Mouse (Mus musculus): Measurements from ENCODE around the gene Psmg3. TPM values are rescaled to one million over a fixed set of nuclear protein-coding genes. Genes with fewer than 3 reads are reported as not detected.

Psmg3 gene
- polyA plus RNA-seq, 1 experiment from 2014 or later: 78.8 TPM

- Histone ChIP-seq H3K27me3 (ENCODE audit: insufficient read depth, low read length) (no peaks in the 10 kb centered on the region), H3K4me3 (ENCODE audit: low read depth, low read length) (no peak overlapping the region)
- TF ChIP-seq CTCF (IDR thresholded peaks at IDR 0.05; ENCODE audit: low read depth): no peak
These were observed 30.6 kb downstream of the Psmg3 start for GRCm38 (mm10) chr5:139796001-139796620.

GRCm38 (mm10) chr5:139794938-139795337, 31.7 kb downstream of the Psmg3 start:
- Histone ChIP-seq H3K36me3 (ENCODE audit: insufficient read depth) (peaks cover 6% of the 10 kb centered on the region), H3K4me3 (ENCODE audit: low read depth, low read length) (no peak overlapping the region), H3K9me3 (ENCODE audit: low read depth, low read length) (no peaks in the 10 kb centered on the region), H3K27me3 (ENCODE audit: insufficient read depth, low read length) (no peaks in the 10 kb centered on the region), H3K9ac (no peak overlapping the region), H3K27ac (ENCODE audit: low read depth) (no peak overlapping the region), H3K4me1 (ENCODE audit: insufficient read depth) (peaks cover 51% of the 10 kb centered on the region), H3K4me2 (no peak overlapping the region; the same call in 1 of the 2 replicates)
- WGBS: 48% methylated on average over 10 of the region's 10 CpGs
- no peak for TF ChIP-seq CTCF (IDR thresholded peaks at IDR 0.05; ENCODE audit: low read depth)
- ATAC-seq (ENCODE audit: insufficient read depth): no peak
- no peak for DNase-seq

More at GRCm38 (mm10) chr5:139796001-139796620, 30.6 kb downstream of the Psmg3 start:
- H3K4me2 ChIP-seq: peak overlapping the region; percentile 57; the same call in 1 of the 2 replicates
- H3K9me3 ChIP-seq (ENCODE audit: low read depth, low read length): no peaks in the 10 kb centered on the region
- no peak overlapping the region; the same call in 1 of the 2 replicates for H3K9ac ChIP-seq
- H3K4me1 ChIP-seq (ENCODE audit: insufficient read depth): peaks cover 48% of the 10 kb centered on the region
- no peak for DNase-seq
- 64% methylated on average over 9 of the region's 9 CpGs for WGBS
- peak overlapping the region; percentile 89; the same call in 1 of the 2 replicates for H3K27ac ChIP-seq (ENCODE audit: low read depth)
- H3K36me3 ChIP-seq (ENCODE audit: insufficient read depth): peaks cover 17% of the 10 kb centered on the region
- ATAC-seq (ENCODE audit: insufficient read depth): no peak

GRCm38 (mm10) chr5:139794137-139794536, 32.5 kb downstream of the Psmg3 start:
- Histone ChIP-seq H3K4me2 (peak overlapping the region; percentile 100), H3K9ac (no peak overlapping the region; the same call in 1 of the 2 replicates), H3K4me1 (ENCODE audit: insufficient read depth) (peaks cover 51% of the 10 kb centered on the region), H3K27ac (ENCODE audit: low read depth) (no peak overlapping the region), H3K27me3 (ENCODE audit: insufficient read depth, low read length) (no peaks in the 10 kb centered on the region), H3K4me3 (ENCODE audit: low read depth, low read length) (no peak overlapping the region; the same call in 1 of the 2 replicates), H3K9me3 (ENCODE audit: low read depth, low read length) (no peaks in the 10 kb centered on the region), H3K36me3 (ENCODE audit: insufficient read depth) (no peaks in the 10 kb centered on the region)
- no peak for DNase-seq
- WGBS: 68% methylated on average over 5 of the region's 5 CpGs
- TF ChIP-seq CTCF (IDR thresholded peaks at IDR 0.05; ENCODE audit: low read depth): no peak
- no peak for ATAC-seq (ENCODE audit: insufficient read depth)

- H3K27ac ChIP-seq (ENCODE audit: low read depth): peak overlapping the region; percentile 55; the same call in 1 of the 2 replicates
- no peaks in the 10 kb centered on the region for H3K36me3 ChIP-seq (ENCODE audit: insufficient read depth)
- peak overlapping the region; percentile 91 for H3K4me3 ChIP-seq (ENCODE audit: low read depth, low read length)
- peak overlapping the region; percentile 44; the same call in 1 of the 2 replicates for H3K9ac ChIP-seq
- 24% methylated on average over 11 of the region's 11 CpGs for WGBS
- H3K4me1 ChIP-seq (ENCODE audit: insufficient read depth): peaks cover 45% of the 10 kb centered on the region
- peak overlapping the region; percentile 100 for H3K4me2 ChIP-seq
- H3K9me3 ChIP-seq (ENCODE audit: low read depth, low read length): no peaks in the 10 kb centered on the region
- DNase-seq (peak; percentile 55), ATAC-seq (ENCODE audit: insufficient read depth) (no peak)
- H3K27me3 ChIP-seq (ENCODE audit: insufficient read depth, low read length): no peaks in the 10 kb centered on the region
- TF ChIP-seq CTCF (IDR thresholded peaks at IDR 0.05; ENCODE audit: low read depth): no peak
These were observed 33.2 kb downstream of the Psmg3 start for GRCm38 (mm10) chr5:139793338-139794089.

- Histone ChIP-seq H3K9ac (peak overlapping the region; percentile 44; the same call in 1 of the 2 replicates), H3K4me2 (peak overlapping the region; percentile 100), H3K36me3 (ENCODE audit: insufficient read depth) (no peaks in the 10 kb centered on the region), H3K4me1 (ENCODE audit: insufficient read depth) (peaks cover 40% of the 10 kb centered on the region), H3K4me3 (ENCODE audit: low read depth, low read length) (peak overlapping the region; percentile 91), H3K27me3 (ENCODE audit: insufficient read depth, low read length) (no peaks in the 10 kb centered on the region), H3K9me3 (ENCODE audit: low read depth, low read length) (no peaks in the 10 kb centered on the region), H3K27ac (ENCODE audit: low read depth) (peak overlapping the region; percentile 55; the same call in 1 of the 2 replicates)
- ATAC-seq (ENCODE audit: insufficient read depth) (no peak), DNase-seq (no peak)
- WGBS: 23% methylated on average over 3 of the region's 3 CpGs
- TF ChIP-seq CTCF (IDR thresholded peaks at IDR 0.05; ENCODE audit: low read depth): no peak
These were observed 33.7 kb downstream of the Psmg3 start for GRCm38 (mm10) chr5:139792966-139793337.

- H3K27me3 ChIP-seq (ENCODE audit: insufficient read depth, low read length): no peaks in the 10 kb centered on the region
- H3K4me2 ChIP-seq: peak overlapping the region; percentile 100
- no peak for TF ChIP-seq CTCF (IDR thresholded peaks at IDR 0.05; ENCODE audit: low read depth)
- H3K4me1 ChIP-seq (ENCODE audit: insufficient read depth): peaks cover 33% of the 10 kb centered on the region
- peak overlapping the region; percentile 80; the same call in 1 of the 2 replicates for H3K27ac ChIP-seq (ENCODE audit: low read depth)
- WGBS: 12% methylated on average over 11 of the region's 11 CpGs
- H3K9ac ChIP-seq: peak overlapping the region; percentile 77
- H3K36me3 ChIP-seq (ENCODE audit: insufficient read depth): no peaks in the 10 kb centered on the region
- DNase-seq: no peak
- no peak for ATAC-seq (ENCODE audit: insufficient read depth)
- H3K9me3 ChIP-seq (ENCODE audit: low read depth, low read length): no peaks in the 10 kb centered on the region
- peak overlapping the region; percentile 91 for H3K4me3 ChIP-seq (ENCODE audit: low read depth, low read length)
These were observed 34.4 kb downstream of the Psmg3 start for GRCm38 (mm10) chr5:139792159-139792775.
